Mouse (Mus musculus) forebrain, embryonic 16.5 days (tissue): ENCODE data around the gene Grm7. TPM values are rescaled to one million over a fixed set of nuclear protein-coding genes. Genes with fewer than 3 reads are reported as not detected.

Experiments used
- ATAC-seq: fragments of 200-750 bp; cut with Nextera tagmentation; 2 replicates; pipeline ENCODE4 v1.8.0; 2017; ENCODE audit warnings: mild to moderate bottlenecking, moderate library complexity
- H3K27ac ChIP-seq: fragments of 300-500 bp; sonication (generic); 2 replicates; pipeline ENCODE4 v1.5.1; 2014; ENCODE audit warnings: low read length, control low read depth
- H3K27me3 ChIP-seq: fragments of 300-500 bp; sonication (generic); replicated peaks from 2 replicates; pipeline ENCODE4 v1.6.1; 2014; ENCODE audit warnings: low read length; ENCODE audit not compliant: control insufficient read depth, insufficient read depth
- H3K36me3 ChIP-seq: fragments of 300-500 bp; sonication (generic); 2 replicates; pipeline ENCODE4 v1.6.1; 2014; ENCODE audit not compliant: control insufficient read depth, insufficient read depth
- H3K4me1 ChIP-seq: fragments of 300-500 bp; sonication (generic); replicated peaks from 2 replicates; pipeline ENCODE4 v1.6.1; 2014; ENCODE audit warnings: low read length; ENCODE audit not compliant: control insufficient read depth, insufficient read depth
- H3K4me2 ChIP-seq: fragments of 300-500 bp; sonication (generic); 2 replicates; pipeline ENCODE4 v1.6.1; 2014; ENCODE audit warnings: mild to moderate bottlenecking, low read length, control low read depth
- H3K4me3 ChIP-seq: fragments of 300-500 bp; sonication (generic); replicated peaks from 2 replicates; pipeline ENCODE4 v1.5.1; 2014; ENCODE audit warnings: mild to moderate bottlenecking, low read length, control low read depth
- H3K9ac ChIP-seq: fragments of 300-500 bp; sonication (generic); replicated peaks from 2 replicates; pipeline ENCODE4 v1.6.1; 2014; ENCODE audit warnings: low read depth, low read length, control low read depth
- H3K9me3 ChIP-seq: fragments of 300-500 bp; sonication (generic); 2 replicates; pipeline ENCODE4 v1.6.1; 2016; ENCODE audit warnings: low read length; ENCODE audit not compliant: control insufficient read depth
- WGBS: fragments of 180-500 bp; shearing (Covaris S2); extraction: QIAGEN DNeasy Blood & Tissue Kit; methylation state at CpG from one replicate; pipeline ENCODE4 v1.1.7; 2014; 5-methylcytosine and 5-hydroxymethylcytosine counted together
- polyA plus RNA-seq: library from polyadenylated mRNA; unstranded; fragments of >200 nt; fragmentation: Nextera tagmentation; extraction: Ambion mirVana; gene quantifications from 2 replicates; pipeline ENCODE4 v1.2.1, GENCODE M21; 2015

Grm7 gene
- polyA plus RNA-seq, 1 experiment from 2014 or later, result 17.3 TPM

GRCm38 (mm10) chr6:111559459-111559858 is 914.1 kb downstream of the Grm7 start:
- Histone ChIP-seq H3K4me1 (no peaks in the 10 kb centered on the region), H3K36me3 (no peaks in the 10 kb centered on the region), H3K4me3 (no peak overlapping the region), H3K9ac (no peak overlapping the region), H3K4me2 (no peak overlapping the region), H3K9me3 (no peaks in the 10 kb centered on the region), H3K27me3 (no peaks in the 10 kb centered on the region), H3K27ac (no peak overlapping the region)
- 77% methylated on average over 3 of the region's 3 CpGs for WGBS
- no peak for ATAC-seq

- Histone ChIP-seq H3K9me3 (no peaks in the 10 kb centered on the region), H3K4me3 (no peak overlapping the region), H3K9ac (no peak overlapping the region), H3K27me3 (no peaks in the 10 kb centered on the region), H3K27ac (no peak overlapping the region), H3K36me3 (no peaks in the 10 kb centered on the region), H3K4me1 (no peaks in the 10 kb centered on the region), H3K4me2 (no peak overlapping the region)
- WGBS, result 80% methylated on average over 7 of the region's 7 CpGs
- ATAC-seq, result no peak
These were observed 916.0 kb downstream of the Grm7 start for GRCm38 (mm10) chr6:111561347-111561746.

- Histone ChIP-seq H3K4me1 (no peaks in the 10 kb centered on the region), H3K4me2 (no peak overlapping the region), H3K27ac (no peak overlapping the region), H3K4me3 (no peak overlapping the region), H3K9me3 (no peaks in the 10 kb centered on the region), H3K36me3 (no peaks in the 10 kb centered on the region), H3K27me3 (no peaks in the 10 kb centered on the region), H3K9ac (no peak overlapping the region)
- no peak for ATAC-seq
- 77% methylated on average over 4 of the region's 4 CpGs for WGBS
These were observed 926.2 kb downstream of the Grm7 start for GRCm38 (mm10) chr6:111571471-111572088.

- WGBS, result 76% methylated on average over 2 of the region's 2 CpGs
- ATAC-seq, result no peak
These were observed 939.5 kb downstream of the Grm7 start for GRCm38 (mm10) chr6:111584851-111585250.

GRCm38 (mm10) chr6:111587572-111587971 is 942.2 kb downstream of the Grm7 start:
- no peak overlapping the region for H3K4me3 ChIP-seq
- H3K4me2 ChIP-seq, result no peak overlapping the region
- no peaks in the 10 kb centered on the region for H3K4me1 ChIP-seq
- H3K27me3 ChIP-seq, result no peaks in the 10 kb centered on the region
- ATAC-seq, result no peak
- H3K27ac ChIP-seq, result no peak overlapping the region
- no peak overlapping the region for H3K9ac ChIP-seq
- H3K9me3 ChIP-seq, result no peaks in the 10 kb centered on the region
- no peaks in the 10 kb centered on the region for H3K36me3 ChIP-seq
- 82% methylated on average over 3 of the region's 3 CpGs for WGBS

More at GRCm38 (mm10) chr6:111584851-111585250, 939.5 kb downstream of the Grm7 start:
- Histone ChIP-seq H3K9ac (no peak overlapping the region), H3K27me3 (no peaks in the 10 kb centered on the region), H3K9me3 (no peaks in the 10 kb centered on the region), H3K27ac (no peak overlapping the region), H3K4me2 (no peak overlapping the region), H3K4me3 (no peak overlapping the region), H3K4me1 (no peaks in the 10 kb centered on the region), H3K36me3 (no peaks in the 10 kb centered on the region)

GRCm38 (mm10) chr6:111601892-111602654 is 956.7 kb downstream of the Grm7 start:
- no peak overlapping the region for H3K4me3 ChIP-seq
- 87% methylated on average over 4 of the region's 4 CpGs for WGBS
- no peaks in the 10 kb centered on the region for H3K4me1 ChIP-seq
- H3K4me2 ChIP-seq, result no peak overlapping the region
- H3K9ac ChIP-seq, result no peak overlapping the region
- no peak overlapping the region for H3K27ac ChIP-seq
- H3K27me3 ChIP-seq, result no peaks in the 10 kb centered on the region
- ATAC-seq, result no peak
- H3K36me3 ChIP-seq, result no peaks in the 10 kb centered on the region
- no peaks in the 10 kb centered on the region for H3K9me3 ChIP-seq

- Histone ChIP-seq H3K4me1 (no peaks in the 10 kb centered on the region), H3K27me3 (no peaks in the 10 kb centered on the region), H3K4me3 (no peak overlapping the region), H3K4me2 (no peak overlapping the region), H3K9me3 (no peaks in the 10 kb centered on the region), H3K9ac (no peak overlapping the region), H3K36me3 (no peaks in the 10 kb centered on the region), H3K27ac (no peak overlapping the region)
- ATAC-seq, result no peak
- 86% methylated on average over 3 of the region's 3 CpGs for WGBS
These were observed 965.0 kb downstream of the Grm7 start for GRCm38 (mm10) chr6:111610396-111610795.

GRCm38 (mm10) chr6:111613834-111614233 is 968.5 kb downstream of the Grm7 start:
- Histone ChIP-seq H3K27ac (no peak overlapping the region), H3K4me2 (no peak overlapping the region), H3K9ac (no peak overlapping the region), H3K27me3 (no peaks in the 10 kb centered on the region), H3K36me3 (no peaks in the 10 kb centered on the region), H3K4me1 (no peaks in the 10 kb centered on the region), H3K4me3 (no peak overlapping the region), H3K9me3 (no peaks in the 10 kb centered on the region)
- ATAC-seq, result no peak
